Mouse (Mus musculus): ENCODE data around the gene A430005L14Rik. TPM values are rescaled to one million over a fixed set of nuclear protein-coding genes. Genes with fewer than 3 reads are reported as not detected.
"Not testable (repeated sequence)": the region's sequence is repeated elsewhere in the genome, so short reads cannot be mapped to it uniquely, and the experiment has no call there.

Gene A430005L14Rik
- polyA plus RNA-seq (2012; rRNA removed), result 32.7 and 34.5 TPM in 2 replicates

GRCm38 (mm10) chr4:153956569-153957405 lies at the start of gene A430005L14Rik:
Gene A430005L14Rik, plus strand, starts transcription at chr4:153957237.
- peak; percentile 93 to 99 for DNase-seq (ENCODE audit: extremely low spot score in 1 of 2, low spot score in 1 of 2)

- no peak for DNase-seq (ENCODE audit: extremely low spot score in 1 of 2, low spot score in 1 of 2)
Observed at GRCm38 (mm10) chr4:153907573-153907972, 49.5 kb upstream of the A430005L14Rik start.

- DNase-seq (ENCODE audit: extremely low spot score in 1 of 2, low spot score in 1 of 2), result peak in 1 of 2 experiments; percentile 13
Observed at GRCm38 (mm10) chr4:153913635-153914034, 43.4 kb upstream of the A430005L14Rik start.

GRCm38 (mm10) chr4:153917773-153918500 lies 39.1 kb upstream of the A430005L14Rik start:
- peak in 1 of 2 experiments; percentile 42 for DNase-seq (ENCODE audit: extremely low spot score in 1 of 2, low spot score in 1 of 2)

GRCm38 (mm10) chr4:153920517-153921233 lies 36.4 kb upstream of the A430005L14Rik start:
- no peak for DNase-seq (ENCODE audit: extremely low spot score in 1 of 2, low spot score in 1 of 2)

- not testable (repeated sequence) for DNase-seq (ENCODE audit: extremely low spot score in 1 of 2, low spot score in 1 of 2)
Observed at GRCm38 (mm10) chr4:153922090-153922489, 34.9 kb upstream of the A430005L14Rik start.

GRCm38 (mm10) chr4:153928772-153929299 lies 28.2 kb upstream of the A430005L14Rik start:
- no peak for DNase-seq (ENCODE audit: extremely low spot score in 1 of 2, low spot score in 1 of 2)

GRCm38 (mm10) chr4:153929425-153929824 lies 27.6 kb upstream of the A430005L14Rik start:
- DNase-seq (ENCODE audit: extremely low spot score in 1 of 2, low spot score in 1 of 2), result no peak

GRCm38 (mm10) chr4:153929921-153930320 lies 27.1 kb upstream of the A430005L14Rik start:
- DNase-seq (ENCODE audit: extremely low spot score in 1 of 2, low spot score in 1 of 2), result no peak

GRCm38 (mm10) chr4:153943243-153943642 lies 13.8 kb upstream of the A430005L14Rik start:
- peak in 1 of 2 experiments; percentile 76 for DNase-seq (ENCODE audit: extremely low spot score in 1 of 2, low spot score in 1 of 2)

- no peak for DNase-seq (ENCODE audit: extremely low spot score in 1 of 2, low spot score in 1 of 2)
Observed at GRCm38 (mm10) chr4:153944261-153944660, 12.8 kb upstream of the A430005L14Rik start.

- DNase-seq (ENCODE audit: extremely low spot score in 1 of 2, low spot score in 1 of 2), result no peak
Observed at GRCm38 (mm10) chr4:153945741-153946140, 11.3 kb upstream of the A430005L14Rik start.

- DNase-seq (ENCODE audit: extremely low spot score in 1 of 2, low spot score in 1 of 2), result no peak
Observed at GRCm38 (mm10) chr4:153950372-153950771, 6.7 kb upstream of the A430005L14Rik start.

- DNase-seq (ENCODE audit: extremely low spot score in 1 of 2, low spot score in 1 of 2), result no peak
Observed at GRCm38 (mm10) chr4:153951150-153951549, 5.9 kb upstream of the A430005L14Rik start.

GRCm38 (mm10) chr4:153951692-153952091 lies 5.3 kb upstream of the A430005L14Rik start:
- no peak for DNase-seq (ENCODE audit: extremely low spot score in 1 of 2, low spot score in 1 of 2)

GRCm38 (mm10) chr4:153955651-153956050 lies 1.4 kb upstream of the A430005L14Rik start:
- DNase-seq (ENCODE audit: extremely low spot score in 1 of 2, low spot score in 1 of 2), result no peak

- DNase-seq (ENCODE audit: extremely low spot score in 1 of 2, low spot score in 1 of 2), result no peak
Observed at GRCm38 (mm10) chr4:153957444-153958250, 610 bp downstream of the A430005L14Rik start.

GRCm38 (mm10) chr4:153962631-153963030 lies 5.6 kb downstream of the A430005L14Rik start:
- DNase-seq (ENCODE audit: extremely low spot score in 1 of 2, low spot score in 1 of 2), result peak in 1 of 2 experiments; percentile 64

GRCm38 (mm10) chr4:153966651-153967050 lies 9.6 kb downstream of the A430005L14Rik start:
- DNase-seq (ENCODE audit: extremely low spot score in 1 of 2, low spot score in 1 of 2), result no peak

GRCm38 (mm10) chr4:153967556-153967955 lies 10.5 kb downstream of the A430005L14Rik start:
- no peak for DNase-seq (ENCODE audit: extremely low spot score in 1 of 2, low spot score in 1 of 2)
